In genomic region chr15:102110271-102110670, GRCm38 (mm10) we compare ENCODE assay signal across 22 mouse cellular contexts. TPM values are rescaled to one million over a fixed set of nuclear protein-coding genes. Genes with fewer than 3 reads are reported as not detected.
A peak's percentile ranks its signal among the peaks of the same experiment; 100 is the strongest.
DNase-seq lines count a peak whose midpoint lies in the region; ATAC-seq and TF ChIP-seq lines count a peak whose summit lies in the region.
"Had no signal": no experiment of that assay in that cellular context is flagged by ENCODE, and none has a peak within 500 bp of the region (broad histone marks: within the 10 kb centered on the region; RNA-seq: fewer than 3 reads in every experiment).

No protein-coding gene starts in this region.

- no peaks in the 10 kb centered on the region for H3K9me3 ChIP-seq in kidney, postnatal 0 days (replicated peaks; ENCODE audit: low read length)
- H3K9me3 ChIP-seq: forebrain, embryonic 10.5 days; forebrain, embryonic 13.5 days; G1E; hindbrain, embryonic 10.5 days; hindbrain, embryonic 13.5 days; intestine, embryonic 15.5 days had no signal

- H3K27ac ChIP-seq in gastrocnemius, adult 2 months: 0 out of 2 replicates have a peak overlapping the region, but pooled peaks have one; percentile 24
- H3K27ac ChIP-seq in kidney, postnatal 0 days: no peak overlapping the region
- H3K27ac ChIP-seq in kidney, adult 2 months (ENCODE audit: insufficient read depth, low read depth, low read length): no peak overlapping the region
- H3K27ac ChIP-seq: forebrain, embryonic 13.5 days; hindbrain, embryonic 10.5 days; hindbrain, embryonic 13.5 days; intestine, embryonic 15.5 days had no signal

- H3K27me3 ChIP-seq in kidney, postnatal 0 days (ENCODE audit: insufficient read depth, low read length): no peaks in the 10 kb centered on the region
- H3K27me3 ChIP-seq in kidney, adult 2 months (replicated peaks; ENCODE audit: control insufficient read depth, insufficient read depth, low read length): no peaks in the 10 kb centered on the region
- H3K27me3 ChIP-seq: intestine, embryonic 15.5 days; Patski had no signal

- TF ChIP-seq POLR2A in kidney, adult 2 months (IDR thresholded peaks at IDR 0.05; ENCODE audit: low read depth, low read length): no peak

- no peak overlapping the region for H3K4me3 ChIP-seq in gastrocnemius, adult 2 months
- H3K4me3 ChIP-seq in kidney, postnatal 0 days (replicated peaks; ENCODE audit: low read depth, low read length): no peak overlapping the region
- no peak overlapping the region for H3K4me3 ChIP-seq in kidney, adult 2 months (ENCODE audit: insufficient read depth, low read depth, low read length)
- H3K4me3 ChIP-seq: forebrain, embryonic 10.5 days; forebrain, embryonic 13.5 days; hindbrain, embryonic 10.5 days; hindbrain, embryonic 13.5 days; intestine, embryonic 15.5 days had no signal

- 53% methylated on average over 7 of the region's 7 CpGs for WGBS in kidney, postnatal 0 days
- 63% methylated on average over 7 of the region's 7 CpGs for WGBS in kidney, adult 2 months

- intact Hi-C loops in gastrocnemius, adult 2 months (cut with DNase I): loop anchor here (5.0 to 10.0 kb wide), 2 partner anchors 37 to 115 kb away; no protein-coding TSS in a partner anchor

- no peak overlapping the region for H3K9ac ChIP-seq in kidney, postnatal 0 days (ENCODE audit: low read depth, low read length)
- H3K9ac ChIP-seq: forebrain, embryonic 13.5 days; hindbrain, embryonic 13.5 days; intestine, embryonic 15.5 days had no signal

- ATAC-seq in kidney, postnatal 0 days (replicated peaks; ENCODE audit: low FRiP score, low read depth): 0 out of 2 replicates have a peak, but pooled peaks have one; percentile 5
- ATAC-seq: forebrain, embryonic 13.5 days; forebrain, embryonic 16.5 days; hindbrain, embryonic 16.5 days; intestine, embryonic 15.5 days; Patski had no signal

- peaks cover 71% of the 10 kb centered on the region for H3K36me3 ChIP-seq in kidney, postnatal 0 days (ENCODE audit: insufficient read depth, low read length)
- H3K36me3 ChIP-seq in kidney, adult 2 months (ENCODE audit: control insufficient read depth, insufficient read depth, low read length): peaks cover 16% of the 10 kb centered on the region

- TF ChIP-seq CTCF in gastrocnemius, adult 2 months (IDR thresholded peaks at IDR 0.05): no peak
- no peak for TF ChIP-seq CTCF in kidney, postnatal 0 days (IDR thresholded peaks at IDR 0.05; ENCODE audit: low read depth)
- TF ChIP-seq CTCF in kidney, adult 2 months (conservative IDR thresholded peaks at IDR 0.05; ENCODE audit: insufficient read depth, insufficient read length, low read depth, low read length): no peak

- H3K4me1 ChIP-seq in kidney, postnatal 0 days (replicated peaks; ENCODE audit: insufficient read depth, low read length): peaks cover 26% of the 10 kb centered on the region
- H3K4me1 ChIP-seq in kidney, adult 2 months (ENCODE audit: control insufficient read depth, insufficient read depth, low read length): peaks cover 23% of the 10 kb centered on the region; the same call in 1 of the 2 replicates

- DNase-seq in cerebellum, adult 11-12 months: peak; percentile 26
- DNase-seq in cerebellum, postnatal 10 days: no peak
- peak; percentile 24 for DNase-seq in gastrocnemius, adult 2 months
- DNase-seq in gastrocnemius, postnatal 25 days: no peak
- no peak for DNase-seq in kidney, postnatal 0 days (ENCODE audit: low spot score)
- DNase-seq in kidney, adult 2 months: no peak
- DNase-seq: adrenal gland, postnatal 10 days; adrenal gland, postnatal 36 days; gastrocnemius, postnatal 36 days; kidney, adult 11 months had no signal

- no peak overlapping the region for H3K4me2 ChIP-seq in kidney, postnatal 0 days (ENCODE audit: low read length)
- H3K4me2 ChIP-seq: forebrain, embryonic 13.5 days; heart, embryonic 11.5 days; hindbrain, embryonic 13.5 days; intestine, embryonic 15.5 days had no signal

RNA-seq across cellular contexts. Expression of gene Tns2, which starts 10.1 kb away (rescaled TPM):
- 10 to 100 TPM; 39.1 to 44.1 TPM for total RNA-seq in gastrocnemius, adult 2 months (2021)
- total RNA-seq in gastrocnemius, postnatal 25 days (2021): 10 to 100 TPM; 22.3 to 32.0 TPM
- 34.4 and 35.8 TPM in 2 replicates for polyA plus RNA-seq in kidney, postnatal 0 days (2015; fragmentation: Nextera tagmentation; extraction: Ambion mirVana)
- polyA plus RNA-seq in kidney, adult 2 months (2012; rRNA removed): 124 and 143 TPM in 2 replicates
- total RNA-seq: granulocyte monocyte progenitor cell, adult 5-6 weeks had no signal

RNA-seq across cellular contexts. Expression of gene Spryd3, which starts 25.8 kb away (rescaled TPM):
- 1 to 10 TPM; 4.4 to 5.8 TPM for total RNA-seq in gastrocnemius, adult 2 months (2021)
- total RNA-seq in gastrocnemius, postnatal 25 days (2021): 1 to 10 TPM; 7.1 to 7.9 TPM
- 14.3 and 16.6 TPM in 2 replicates for polyA plus RNA-seq in kidney, postnatal 0 days (2015; fragmentation: Nextera tagmentation; extraction: Ambion mirVana)
- polyA plus RNA-seq in kidney, adult 2 months (2012; rRNA removed): 29.7 and 30.1 TPM in 2 replicates

RNA-seq across cellular contexts. Expression of gene Igfbp6, which starts 33.9 kb away (rescaled TPM):
- 10 to 100 TPM; 34.3 to 87.7 TPM for total RNA-seq in gastrocnemius, adult 2 months (2021)
- 10 to 100 TPM; 46.4 to 68.2 TPM for total RNA-seq in gastrocnemius, postnatal 25 days (2021)
- 20.5 and 28.3 TPM in 2 replicates for polyA plus RNA-seq in kidney, postnatal 0 days (2015; fragmentation: Nextera tagmentation; extraction: Ambion mirVana)
- polyA plus RNA-seq in kidney, adult 2 months (2012; rRNA removed): 18.5 and 26.8 TPM in 2 replicates
- total RNA-seq: granulocyte monocyte progenitor cell, adult 5-6 weeks had no signal
- polyA plus RNA-seq: embryonic facial prominence, embryonic 11.5 days; hindbrain, embryonic 10.5 days had no signal

RNA-seq across cellular contexts. Expression of gene Eif4b, which starts 36.7 kb away (rescaled TPM):
- total RNA-seq in gastrocnemius, adult 2 months (2021): 100 to 1,000 TPM; 187 to 246 TPM
- 100 to 1,000 TPM; 141 to 145 TPM for total RNA-seq in gastrocnemius, postnatal 25 days (2021)
- polyA plus RNA-seq in kidney, postnatal 0 days (2015; fragmentation: Nextera tagmentation; extraction: Ambion mirVana): 96.1 and 102 TPM in 2 replicates
- polyA plus RNA-seq in kidney, adult 2 months (2012; rRNA removed): 92.1 and 124 TPM in 2 replicates

RNA-seq across cellular contexts. Expression of gene Soat2, which starts 40.1 kb away (rescaled TPM):
- under 1 TPM in 1 of 2 experiments, not detected in 1; 0.14 TPM for total RNA-seq in gastrocnemius, adult 2 months (2021)
- under 1 TPM in 1 of 2 experiments, not detected in 1; 0.16 TPM for total RNA-seq in gastrocnemius, postnatal 25 days (2021)
- 0.28 and 0.34 TPM in 2 replicates for polyA plus RNA-seq in kidney, postnatal 0 days (2015; fragmentation: Nextera tagmentation; extraction: Ambion mirVana)
- polyA plus RNA-seq in kidney, adult 2 months (2012; rRNA removed): 1.1 and 1.2 TPM in 2 replicates
- polyA plus RNA-seq: embryonic facial prominence, embryonic 11.5 days; forebrain, embryonic 16.5 days; hindbrain, embryonic 13.5 days; hindbrain, embryonic 16.5 days had no signal

Comparison
In these comparisons a context has a peak if more than half of its experiments do, and no peak if none do; other contexts are left out.
1. DNase-seq: peak in cerebellum, adult 11-12 months (single experiment) and gastrocnemius, adult 2 months (single experiment); none in cerebellum, postnatal 10 days (0 of 2), gastrocnemius, postnatal 25 days (single experiment), kidney, postnatal 0 days (single experiment) and kidney, adult 2 months (single experiment).